Mouse (Mus musculus) layer of hippocampus, postnatal 14 days (tissue): ENCODE measurements at regions not wholly inside any gene's neighbourhood (a gene's known extent, or its start where the extent isn't known, plus 50 kb on each side); places are given as distances from the start of the nearest gene placed in this dataset.
"Not testable (repeated sequence)": the region's sequence is repeated elsewhere in the genome, so short reads cannot be mapped to it uniquely, and the experiment has no call there.

Experiments used
- DNase-seq, 2 experiments: peaks; one replicate each; pipeline ENCODE4 v3.0.0; 2021 to 2022; ENCODE audit warnings: low spot score in 2 of 2, mixed read lengths in 1 of 2

DNA sequence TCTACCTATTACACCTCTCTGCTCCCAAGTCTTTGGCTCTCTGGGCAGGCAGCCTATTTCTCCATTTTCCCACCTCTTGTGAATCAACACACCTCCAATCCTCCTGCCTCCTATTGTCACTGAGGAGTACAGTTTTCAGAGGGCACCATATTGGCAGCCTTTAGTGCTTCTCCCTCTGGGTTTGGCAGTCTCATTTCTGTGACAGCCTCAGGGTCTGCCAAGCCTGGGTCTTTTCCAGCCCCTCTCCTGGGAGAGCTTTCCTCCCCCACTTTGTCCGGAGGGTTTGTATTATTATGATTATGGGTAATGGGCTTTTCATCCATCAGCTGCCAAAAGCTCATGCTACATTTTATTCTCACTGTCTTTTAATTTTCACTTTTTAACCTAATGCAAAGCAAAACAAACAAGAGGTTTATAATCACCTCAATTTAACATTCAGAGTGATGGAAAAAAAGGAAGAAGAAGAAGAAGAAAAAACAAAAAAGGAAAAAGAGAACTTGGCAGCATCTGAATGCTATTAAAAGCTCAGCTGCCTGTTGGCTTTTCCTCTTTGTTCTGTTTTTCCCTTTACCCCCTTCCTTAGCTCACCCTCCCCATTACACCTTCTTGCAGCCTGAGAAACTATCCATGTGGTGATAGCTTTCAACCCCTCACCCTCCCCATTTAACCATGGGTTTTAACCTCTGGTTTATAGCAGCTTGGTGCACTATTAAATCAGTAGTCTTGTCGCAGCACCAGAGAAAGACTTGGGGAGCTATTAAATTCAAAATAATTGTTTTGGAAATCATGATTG lies 790.5 kb upstream of the Cdh8 start:
- DNase-seq = peak in 1 of 2 experiments; percentile 28

GRCm38 (mm10) chr8:100193228-100193627 lies 777.0 kb upstream of the Cdh8 start:
- DNase-seq = no peak

DNA sequence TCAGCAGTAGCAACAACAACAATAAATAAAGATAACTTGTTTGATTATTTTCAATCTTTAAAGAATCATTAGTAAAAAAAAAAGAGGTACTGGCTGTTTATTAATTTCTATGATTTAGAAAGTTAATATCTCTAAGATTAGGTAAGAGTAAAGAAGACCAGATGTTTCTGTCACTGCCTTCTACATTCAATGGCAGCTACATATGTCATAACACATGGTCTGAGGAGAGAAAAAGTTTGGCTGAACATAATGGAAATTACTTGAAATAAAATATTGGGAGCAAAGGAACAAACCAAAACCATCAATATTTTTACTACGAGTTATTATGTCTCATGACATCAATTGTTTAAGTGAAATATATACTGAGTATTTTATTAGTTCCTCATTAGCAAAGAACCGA lies 774.4 kb upstream of the Cdh8 start:
- no peak for DNase-seq

GRCm38 (mm10) chr8:100187976-100188375 lies 771.7 kb upstream of the Cdh8 start:
- DNase-seq = no peak

DNA sequence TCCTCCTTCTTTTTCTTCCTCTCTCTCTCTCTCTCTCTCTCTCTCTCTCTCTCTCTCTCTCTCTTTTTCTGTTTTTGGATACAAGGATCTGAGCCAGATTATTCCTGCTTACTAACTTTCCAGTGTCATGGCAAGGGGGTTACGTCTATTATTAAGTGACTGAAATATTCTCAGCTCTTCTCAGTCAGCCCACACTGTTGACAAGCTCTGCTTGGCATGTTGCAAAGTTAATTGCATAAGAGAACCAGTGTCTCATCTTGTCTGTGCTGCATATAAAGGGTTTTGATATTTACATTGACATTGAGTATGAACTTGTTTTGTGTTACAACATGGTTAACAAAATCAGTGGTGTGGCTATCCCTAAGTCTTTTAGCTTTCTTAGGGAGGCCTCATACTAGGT lies 760.2 kb upstream of the Cdh8 start:
- DNase-seq = no peak

DNA sequence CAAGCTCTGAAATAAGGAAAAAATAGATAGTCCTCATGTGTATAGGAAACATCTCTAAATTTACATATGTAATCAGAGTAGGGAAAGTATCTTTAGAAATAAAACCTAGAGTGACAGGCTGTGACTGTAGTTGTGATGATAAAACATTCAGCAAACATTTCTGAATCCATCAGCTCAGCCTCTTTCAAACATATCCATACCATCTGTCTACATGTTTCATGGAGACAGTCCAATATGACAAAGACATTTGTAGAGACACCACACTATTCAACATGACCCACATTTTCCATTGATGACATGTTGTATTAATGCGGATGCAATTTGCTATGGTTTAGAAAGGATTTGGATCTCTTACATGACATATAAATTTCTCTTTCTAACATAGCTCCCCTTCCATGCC lies 729.1 kb upstream of the Cdh8 start:
- DNase-seq = no peak

DNA sequence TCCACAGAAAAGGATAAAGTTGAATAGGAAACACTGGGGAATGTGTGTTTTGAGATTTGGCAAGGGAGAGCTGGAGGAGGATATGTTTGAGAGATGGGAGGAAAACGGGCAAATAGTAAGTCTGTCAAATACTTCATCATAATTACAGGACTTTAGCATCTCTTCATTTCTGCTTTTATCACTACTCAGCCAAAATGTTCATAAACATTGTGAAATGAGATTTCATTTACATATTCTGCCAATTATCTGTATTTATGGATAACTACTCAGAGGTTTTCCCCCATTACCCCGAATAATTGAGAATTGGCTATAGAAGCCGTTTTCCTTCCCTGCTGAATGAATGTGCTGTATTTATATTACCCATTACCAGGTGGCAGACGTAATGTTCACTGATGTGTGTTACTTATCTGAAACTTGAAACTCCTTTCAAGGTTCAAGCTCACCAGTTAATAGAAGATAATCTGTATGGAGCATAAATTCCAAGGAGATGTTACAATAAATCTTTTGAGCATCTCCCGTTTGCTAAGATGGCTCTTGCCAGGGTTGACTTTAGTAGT lies 727.9 kb upstream of the Cdh8 start:
- DNase-seq = no peak

- DNase-seq = no peak
Observed at GRCm38 (mm10) chr8:100104412-100105365, 688.4 kb upstream of the Cdh8 start.

DNA sequence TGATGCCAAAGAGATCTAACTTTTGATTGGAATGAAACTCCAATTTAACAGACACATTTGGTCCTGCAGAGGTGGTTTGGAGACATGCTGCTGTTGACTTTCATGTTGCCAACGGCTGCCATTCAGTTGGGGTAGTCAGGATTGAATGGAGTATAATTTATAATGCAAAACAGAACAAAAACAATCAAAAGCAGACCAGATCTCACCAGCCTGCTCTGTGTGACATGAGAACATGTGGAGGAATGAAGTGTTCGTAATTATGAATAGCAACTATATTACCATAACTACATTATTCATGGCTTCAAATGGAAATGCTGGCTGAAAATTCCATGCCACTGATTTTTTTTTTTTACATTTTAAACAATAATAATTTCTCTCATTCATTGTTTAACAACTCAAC lies 685.7 kb upstream of the Cdh8 start:
- DNase-seq = peak in 1 of 2 experiments; percentile 22

DNA sequence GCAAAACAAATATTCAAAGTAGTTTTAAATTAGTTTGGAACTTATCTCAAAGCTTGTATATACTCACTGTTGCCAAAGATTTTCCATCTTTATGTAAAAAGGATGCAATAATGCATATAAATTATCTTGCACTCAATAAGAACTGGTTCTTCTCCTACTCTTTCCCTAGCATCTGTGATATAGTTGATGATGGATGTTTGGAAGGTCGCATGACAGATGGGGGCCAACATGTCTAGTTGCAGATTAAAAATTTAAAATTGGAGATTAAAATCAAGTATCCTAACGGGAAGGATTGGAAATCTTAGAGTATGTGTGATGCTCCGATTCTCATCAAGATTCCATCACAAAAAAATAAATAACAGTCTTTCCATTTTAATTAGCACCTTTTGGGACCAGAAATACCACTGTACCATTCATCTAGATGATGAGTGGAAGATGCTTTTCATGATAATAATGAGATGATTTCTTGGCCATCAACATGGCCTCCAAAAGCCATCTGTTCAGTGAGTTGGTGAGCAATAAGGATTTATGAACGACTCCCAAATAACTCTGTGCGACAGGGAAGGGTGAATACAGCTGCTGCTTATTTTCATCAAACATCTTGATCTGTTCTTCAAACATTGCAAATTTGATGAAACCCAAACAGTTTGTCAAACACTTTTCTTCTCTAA lies 655.9 kb upstream of the Cdh8 start:
- peak in 1 of 2 experiments; percentile 34 for DNase-seq

DNA sequence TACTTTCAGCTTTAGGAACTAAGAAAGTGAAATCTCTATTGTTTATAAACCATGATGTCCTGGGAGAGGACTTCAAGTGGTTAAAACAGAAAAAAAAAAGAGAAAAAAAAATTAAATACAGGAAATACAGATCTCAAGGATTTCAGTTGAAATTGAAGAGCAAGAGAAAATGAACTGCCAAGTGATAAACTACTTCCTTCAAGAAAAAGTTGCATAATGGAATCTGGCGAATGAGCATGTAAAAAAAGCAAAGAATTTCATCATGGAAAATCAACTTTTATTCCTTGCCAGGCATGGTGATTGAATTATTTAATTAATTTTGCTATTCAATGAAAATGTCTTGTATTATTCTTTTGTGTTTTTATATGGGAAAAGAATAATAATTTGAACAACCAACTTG lies 653.5 kb upstream of the Cdh8 start:
- DNase-seq = no peak

DNA sequence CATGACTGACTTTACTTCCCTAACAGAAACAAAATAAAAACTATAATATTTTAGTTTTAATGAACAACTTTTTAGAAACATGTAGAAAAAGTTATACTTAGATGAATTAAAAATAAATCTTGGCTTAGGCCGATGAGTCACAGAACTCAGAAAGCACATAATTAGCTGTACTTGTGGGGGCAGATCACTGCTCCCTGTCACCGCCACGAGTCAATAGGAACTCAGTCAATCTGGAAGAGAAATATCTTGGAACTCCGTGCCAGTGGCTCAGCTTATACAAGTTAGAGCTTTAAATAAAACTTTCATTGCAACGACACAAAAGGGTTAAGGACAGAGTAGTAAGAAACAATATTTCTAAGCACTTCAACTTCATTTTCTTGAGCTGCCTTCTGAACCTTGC lies 622.7 kb upstream of the Cdh8 start:
- peak in 1 of 2 experiments; percentile 12 for DNase-seq

GRCm38 (mm10) chr8:100034474-100034873 lies 618.2 kb upstream of the Cdh8 start:
- DNase-seq = no peak

GRCm38 (mm10) chr8:100030358-100030757 lies 614.1 kb upstream of the Cdh8 start:
- not testable (repeated sequence) for DNase-seq

DNA sequence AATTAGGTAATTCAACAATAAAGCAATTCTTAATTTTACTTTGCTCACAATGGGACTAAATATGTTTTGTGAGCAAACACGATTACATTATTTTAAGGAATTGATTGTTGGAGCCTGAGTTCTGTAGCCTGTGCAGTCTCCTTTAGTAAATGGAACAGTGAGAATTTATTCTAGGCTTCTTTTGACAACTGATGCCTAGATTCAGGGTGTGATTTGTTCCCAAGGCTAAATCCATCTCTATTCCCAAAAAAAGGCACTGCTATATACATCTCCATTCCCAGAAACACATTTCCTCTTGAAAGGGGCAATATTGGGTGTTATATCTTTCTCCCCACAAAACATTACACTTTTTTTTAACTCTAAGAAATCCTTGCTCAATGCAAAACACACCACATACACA lies 599.4 kb upstream of the Cdh8 start:
- DNase-seq = no peak

DNA sequence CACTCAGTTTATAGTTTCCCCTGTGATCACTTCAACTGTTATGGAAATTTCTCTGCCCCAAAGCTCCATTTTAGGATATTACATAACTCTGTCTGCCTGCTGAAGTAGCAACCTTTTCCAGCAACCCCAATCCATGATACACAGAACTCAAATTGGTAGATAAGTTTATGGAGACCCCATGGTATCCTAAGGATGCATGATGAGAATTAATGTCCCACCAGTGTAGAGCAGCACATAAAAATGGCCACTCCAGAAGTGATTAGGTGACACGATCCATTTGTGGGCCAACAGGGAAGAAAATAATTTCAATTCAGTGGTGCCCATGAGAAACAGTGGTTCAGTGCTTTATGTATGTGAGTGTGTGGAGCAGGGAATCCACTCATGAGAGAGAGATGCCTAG lies 583.3 kb upstream of the Cdh8 start:
- no peak for DNase-seq

GRCm38 (mm10) chr8:99983696-99984095 lies 567.4 kb upstream of the Cdh8 start:
- no peak for DNase-seq

- DNase-seq = no peak
Observed at GRCm38 (mm10) chr8:99954697-99955096, 538.4 kb upstream of the Cdh8 start.

GRCm38 (mm10) chr8:99953876-99954275 lies 537.6 kb upstream of the Cdh8 start:
- no peak for DNase-seq

- DNase-seq = no peak
Observed at GRCm38 (mm10) chr8:99933159-99933558, 516.9 kb upstream of the Cdh8 start.
